Mouse (Mus musculus) hindbrain, embryonic 12.5 days (tissue): ENCODE measurements around the gene Mmp21. TPM values are rescaled to one million over a fixed set of nuclear protein-coding genes. Genes with fewer than 3 reads are reported as not detected.
"Not testable (repeated sequence)": the region's sequence is repeated elsewhere in the genome, so short reads cannot be mapped to it uniquely, and the experiment has no call there.

Experiments
- ATAC-seq: fragments of 200-750 bp; cut with Nextera tagmentation; 2 replicates; pipeline ENCODE4 v1.8.0; 2017; ENCODE audit warnings: moderate TSS enrichment; ENCODE audit not compliant: low FRiP score
- H3K27ac ChIP-seq: fragments of 300-500 bp; sonication (generic); 2 replicates; pipeline ENCODE4 v1.5.1; 2016; ENCODE audit warnings: mild to moderate bottlenecking
- H3K27me3 ChIP-seq: fragments of 300-500 bp; sonication (generic); 2 replicates; pipeline ENCODE4 v1.6.1; 2016; ENCODE audit warnings: mild to moderate bottlenecking
- H3K36me3 ChIP-seq: fragments of 300-500 bp; sonication (generic); 2 replicates; pipeline ENCODE4 v1.6.1; 2016; ENCODE audit warnings: mild to moderate bottlenecking
- H3K4me1 ChIP-seq: fragments of 300-500 bp; sonication (generic); 2 replicates; pipeline ENCODE4 v1.6.1; 2016
- H3K4me2 ChIP-seq: fragments of 300-500 bp; sonication (generic); replicated peaks from 2 replicates; pipeline ENCODE4 v1.6.1; 2016; ENCODE audit warnings: mild to moderate bottlenecking
- H3K4me3 ChIP-seq: fragments of 300-500 bp; sonication (generic); 2 replicates; pipeline ENCODE4 v1.5.1; 2016; ENCODE audit warnings: mild to moderate bottlenecking
- H3K9ac ChIP-seq: fragments of 300-500 bp; sonication (generic); 2 replicates; pipeline ENCODE4 v1.6.1; 2016; ENCODE audit warnings: mild to moderate bottlenecking, moderate library complexity
- H3K9me3 ChIP-seq: fragments of 300-500 bp; sonication (generic); replicated peaks from 2 replicates; pipeline ENCODE4 v1.6.1; 2016; ENCODE audit warnings: mild to moderate bottlenecking
- WGBS: fragments of 180-500 bp; shearing (Covaris S2); methylation state at CpG from one replicate; pipeline ENCODE4 v1.1.7; 2016; 5-methylcytosine and 5-hydroxymethylcytosine counted together
- polyA plus RNA-seq: library from polyadenylated mRNA; unstranded; fragments of >200 nt; fragmentation: Nextera tagmentation; extraction: Ambion mirVana; gene quantifications from 2 replicates; pipeline ENCODE4 v1.2.1, GENCODE M21; 2016

The Mmp21 gene
- polyA plus RNA-seq, 1 experiment from 2014 or later = not detected

- H3K4me2 ChIP-seq = no peak overlapping the region
- H3K9ac ChIP-seq = no peak overlapping the region
- no peaks in the 10 kb centered on the region for H3K9me3 ChIP-seq
- WGBS = 88% methylated on average over 12 of the region's 12 CpGs
- no peaks in the 10 kb centered on the region for H3K27me3 ChIP-seq
- ATAC-seq = no peak
- H3K4me1 ChIP-seq = no peaks in the 10 kb centered on the region
- H3K4me3 ChIP-seq = no peak overlapping the region
- peaks cover 12% of the 10 kb centered on the region for H3K36me3 ChIP-seq
- no peak overlapping the region for H3K27ac ChIP-seq
Observed at GRCm38 (mm10) chr7:133698021-133698709, 18.3 kb upstream of the Mmp21 start.

DNA sequence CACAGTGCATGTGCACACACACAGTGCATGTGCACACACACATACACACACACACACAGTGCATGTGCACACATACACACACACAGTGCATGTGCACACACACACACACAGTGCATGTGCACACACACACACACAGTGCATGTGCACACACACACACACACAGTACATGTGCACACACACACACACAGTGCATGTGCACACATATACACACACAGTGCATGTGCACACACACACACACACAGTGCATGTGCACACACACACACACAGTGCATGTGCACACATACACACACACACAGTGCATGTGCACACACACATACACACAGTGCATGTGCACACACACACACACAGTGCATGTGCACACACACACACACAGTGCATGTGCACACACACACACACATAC, 5.8 kb upstream of the Mmp21 start:
- not testable (repeated sequence) for H3K27ac ChIP-seq, H3K4me2 ChIP-seq, H3K4me3 ChIP-seq, ATAC-seq, H3K27me3 ChIP-seq, H3K4me1 ChIP-seq, H3K9ac ChIP-seq
- H3K9me3 ChIP-seq = peaks cover 14% of the 10 kb centered on the region; the same call in 1 of the 2 replicates
- peaks cover 43% of the 10 kb centered on the region for H3K36me3 ChIP-seq

GRCm38 (mm10) chr7:133684701-133685100, 4.8 kb upstream of the Mmp21 start:
- H3K27ac ChIP-seq = no peak overlapping the region
- H3K9ac ChIP-seq = no peak overlapping the region
- peaks cover 14% of the 10 kb centered on the region; the same call in 1 of the 2 replicates for H3K9me3 ChIP-seq
- 95% methylated on average over 6 of the region's 6 CpGs for WGBS
- peaks cover 34% of the 10 kb centered on the region for H3K36me3 ChIP-seq
- ATAC-seq = no peak
- no peaks in the 10 kb centered on the region for H3K27me3 ChIP-seq
- no peaks in the 10 kb centered on the region for H3K4me1 ChIP-seq
- no peak overlapping the region for H3K4me2 ChIP-seq
- no peak overlapping the region for H3K4me3 ChIP-seq

DNA sequence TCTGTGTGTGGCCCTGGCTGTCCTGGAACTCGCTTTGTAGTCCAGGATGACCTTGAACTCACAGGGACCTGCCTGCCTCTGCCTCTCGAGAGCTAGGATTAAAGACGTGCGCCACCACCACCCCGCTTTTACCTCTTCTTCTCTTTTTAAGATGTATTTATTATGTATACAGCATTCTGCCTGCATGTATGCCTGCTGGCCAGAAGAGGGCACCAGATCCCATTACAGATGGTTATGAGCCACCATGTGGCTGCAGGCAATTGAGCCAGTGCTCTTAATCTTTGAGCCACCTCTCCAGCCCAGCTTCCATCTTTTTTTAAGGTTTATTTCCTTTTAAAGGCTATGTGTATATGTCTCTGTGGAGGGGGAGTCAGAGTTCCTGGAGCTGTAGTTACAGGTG, 4.2 kb upstream of the Mmp21 start:
- peaks cover 8% of the 10 kb centered on the region; the same call in 1 of the 2 replicates for H3K9me3 ChIP-seq
- H3K9ac ChIP-seq = no peak overlapping the region
- 82% methylated on average over 5 of the region's 5 CpGs for WGBS
- ATAC-seq = no peak
- no peak overlapping the region for H3K4me2 ChIP-seq
- H3K36me3 ChIP-seq = peaks cover 28% of the 10 kb centered on the region
- no peak overlapping the region for H3K27ac ChIP-seq
- no peaks in the 10 kb centered on the region for H3K27me3 ChIP-seq
- no peaks in the 10 kb centered on the region for H3K4me1 ChIP-seq
- H3K4me3 ChIP-seq = no peak overlapping the region

DNA sequence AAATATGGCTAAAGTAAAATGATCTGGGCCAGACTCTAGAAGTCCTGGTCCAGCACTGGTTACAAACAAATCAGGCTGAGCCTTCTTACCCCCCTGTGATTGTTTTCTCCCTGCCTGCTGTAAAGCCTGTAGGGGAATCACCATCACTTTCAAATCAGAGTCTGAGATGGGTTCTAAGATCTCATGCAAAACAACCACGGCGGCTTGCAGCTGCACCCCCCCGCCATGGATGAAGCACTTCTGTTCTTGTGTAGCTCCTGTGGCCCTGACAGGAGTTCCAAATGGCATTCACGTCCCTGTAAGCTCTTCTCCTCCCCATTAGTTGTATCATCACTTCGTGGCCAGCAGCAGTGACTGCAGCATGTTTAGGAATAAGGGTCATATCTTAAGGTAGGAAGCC, 3.8 kb upstream of the Mmp21 start:
- Histone ChIP-seq H3K36me3 (peaks cover 23% of the 10 kb centered on the region), H3K27me3 (no peaks in the 10 kb centered on the region), H3K4me1 (no peaks in the 10 kb centered on the region), H3K4me2 (no peak overlapping the region), H3K27ac (no peak overlapping the region), H3K9ac (no peak overlapping the region), H3K9me3 (peaks cover 3% of the 10 kb centered on the region; the same call in 1 of the 2 replicates), H3K4me3 (no peak overlapping the region)
- WGBS = 81% methylated on average over 5 of the region's 5 CpGs
- ATAC-seq = no peak

GRCm38 (mm10) chr7:133679439-133679838, 422 bp downstream of the Mmp21 start:
- H3K27ac ChIP-seq = no peak overlapping the region
- no peaks in the 10 kb centered on the region for H3K9me3 ChIP-seq
- WGBS = 73% methylated on average over 4 of the region's 4 CpGs

DNA sequence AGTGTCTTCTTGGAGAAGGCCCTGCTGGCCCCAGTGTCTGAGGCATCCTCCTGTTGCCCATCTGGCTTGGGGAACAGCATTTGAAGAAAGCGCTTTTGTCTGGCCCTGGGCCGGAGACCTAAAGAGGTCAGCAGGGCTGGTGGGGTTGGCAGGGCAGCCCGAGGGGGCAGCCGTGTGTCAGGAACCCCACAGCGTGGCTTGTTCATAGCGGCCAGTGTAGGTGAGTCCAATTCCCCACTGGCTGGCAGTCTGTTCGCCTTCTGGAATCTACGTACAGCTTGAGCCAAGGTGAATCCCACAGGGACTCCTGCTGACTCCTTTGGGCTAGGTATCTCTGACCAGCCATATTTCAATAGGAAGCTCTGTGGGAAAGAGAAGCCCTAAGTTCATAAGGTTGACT, 1.1 kb downstream of the Mmp21 start:
- 92% methylated on average over 8 of the region's 8 CpGs for WGBS
- H3K27ac ChIP-seq = no peak overlapping the region

More at GRCm38 (mm10) chr7:133679439-133679838, 422 bp downstream of the Mmp21 start:
- Histone ChIP-seq H3K36me3 (0 out of 2 replicates have a peak, but pooled peaks cover 4% of the 10 kb centered on the region), H3K27me3 (no peaks in the 10 kb centered on the region), H3K4me1 (no peaks in the 10 kb centered on the region), H3K4me3 (no peak overlapping the region), H3K4me2 (no peak overlapping the region), H3K9ac (no peak overlapping the region)
- ATAC-seq = no peak

GRCm38 (mm10) chr7:133676002-133676401, 3.9 kb downstream of the Mmp21 start:
- Histone ChIP-seq H3K9me3 (no peaks in the 10 kb centered on the region), H3K4me1 (no peaks in the 10 kb centered on the region), H3K4me2 (no peak overlapping the region), H3K36me3 (peaks cover 34% of the 10 kb centered on the region), H3K27ac (no peak overlapping the region), H3K4me3 (no peak overlapping the region), H3K27me3 (no peaks in the 10 kb centered on the region), H3K9ac (no peak overlapping the region)
- 65% methylated on average over 9 of the region's 9 CpGs for WGBS
- ATAC-seq = no peak

More for the DNA sequence above, 1.1 kb downstream of the Mmp21 start:
- Histone ChIP-seq H3K4me1 (no peaks in the 10 kb centered on the region), H3K36me3 (peaks cover 7% of the 10 kb centered on the region; the same call in 1 of the 2 replicates), H3K27me3 (no peaks in the 10 kb centered on the region), H3K9ac (no peak overlapping the region), H3K4me3 (no peak overlapping the region), H3K9me3 (no peaks in the 10 kb centered on the region), H3K4me2 (no peak overlapping the region)
- no peak for ATAC-seq

- peaks cover 72% of the 10 kb centered on the region for H3K36me3 ChIP-seq
- H3K9ac ChIP-seq = no peak overlapping the region
- 96% methylated on average over 3 of the region's 3 CpGs for WGBS
Observed at GRCm38 (mm10) chr7:133670846-133671245, 9.0 kb downstream of the Mmp21 start.

DNA sequence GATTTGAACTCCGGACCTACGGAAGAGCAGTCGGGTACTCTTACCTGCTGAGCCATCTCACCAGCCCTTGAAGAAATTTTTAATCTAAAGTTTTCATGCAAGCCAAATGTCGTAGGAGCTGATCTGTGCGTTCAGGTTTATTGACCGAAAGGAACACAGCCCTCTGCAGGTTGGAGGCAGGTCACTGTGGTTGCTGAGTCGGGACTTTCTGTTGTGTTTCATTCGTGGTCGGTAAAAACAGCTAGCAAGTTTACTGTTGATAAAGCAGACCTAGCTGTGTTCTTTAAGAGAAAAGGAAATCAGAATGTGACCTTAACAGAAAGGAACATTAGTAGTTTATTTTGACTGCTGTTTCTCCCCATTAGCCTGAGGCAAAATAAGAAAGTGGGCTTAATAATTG, 9.9 kb downstream of the Mmp21 start:
- no peak overlapping the region for H3K4me3 ChIP-seq
- no peaks in the 10 kb centered on the region for H3K27me3 ChIP-seq
- H3K9me3 ChIP-seq = no peaks in the 10 kb centered on the region
- H3K9ac ChIP-seq = no peak overlapping the region
- no peak overlapping the region for H3K27ac ChIP-seq
- peaks cover 78% of the 10 kb centered on the region for H3K36me3 ChIP-seq
- H3K4me1 ChIP-seq = no peaks in the 10 kb centered on the region
- ATAC-seq = no peak
- whole genome bisulfite sequencing = 93% methylated on average over 9 of the region's 9 CpGs
- no peak overlapping the region for H3K4me2 ChIP-seq

More at GRCm38 (mm10) chr7:133670846-133671245, 9.0 kb downstream of the Mmp21 start:
- no peak overlapping the region for H3K4me2 ChIP-seq
- H3K9me3 ChIP-seq = no peaks in the 10 kb centered on the region
- H3K4me1 ChIP-seq = no peaks in the 10 kb centered on the region
- H3K27me3 ChIP-seq = no peaks in the 10 kb centered on the region
- no peak overlapping the region for H3K4me3 ChIP-seq
- no peak for ATAC-seq
- H3K27ac ChIP-seq = no peak overlapping the region

DNA sequence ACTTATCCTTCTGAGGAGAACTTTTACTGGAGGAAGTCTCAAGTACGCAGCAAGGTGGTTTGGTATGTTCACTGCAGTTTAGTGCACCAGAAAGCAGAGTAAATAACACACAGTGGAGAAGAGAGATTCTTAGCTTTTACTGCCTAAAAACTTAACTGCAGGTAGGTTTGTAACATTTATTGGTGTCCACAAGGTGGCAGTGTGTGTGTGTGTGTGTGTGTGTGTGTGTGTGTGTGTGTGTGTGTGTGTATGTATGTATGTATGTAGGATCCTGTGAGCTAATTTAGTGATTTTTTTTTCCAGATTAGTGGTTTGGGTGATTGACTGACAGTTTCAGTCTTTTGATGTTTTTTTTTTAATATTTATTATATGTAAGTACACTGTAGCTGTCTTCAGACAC, 10.8 kb downstream of the Mmp21 start:
- 92% methylated on average over 1 of the region's 1 CpGs for WGBS
- H3K4me3 ChIP-seq = no peak overlapping the region
- H3K27ac ChIP-seq = no peak overlapping the region
- H3K27me3 ChIP-seq = no peaks in the 10 kb centered on the region
- no peaks in the 10 kb centered on the region for H3K4me1 ChIP-seq
- H3K4me2 ChIP-seq = no peak overlapping the region
- ATAC-seq = no peak
- no peaks in the 10 kb centered on the region for H3K9me3 ChIP-seq
- H3K36me3 ChIP-seq = peaks cover 84% of the 10 kb centered on the region
- H3K9ac ChIP-seq = no peak overlapping the region

- Histone ChIP-seq H3K9ac (no peak overlapping the region), H3K4me2 (no peak overlapping the region), H3K4me3 (no peak overlapping the region), H3K27me3 (no peaks in the 10 kb centered on the region), H3K4me1 (no peaks in the 10 kb centered on the region), H3K36me3 (peaks cover 92% of the 10 kb centered on the region), H3K27ac (no peak overlapping the region), H3K9me3 (no peaks in the 10 kb centered on the region)
- ATAC-seq = no peak
- WGBS = 71% methylated on average over 1 of the region's 1 CpGs
Observed at GRCm38 (mm10) chr7:133662467-133662866, 17.4 kb downstream of the Mmp21 start.

DNA sequence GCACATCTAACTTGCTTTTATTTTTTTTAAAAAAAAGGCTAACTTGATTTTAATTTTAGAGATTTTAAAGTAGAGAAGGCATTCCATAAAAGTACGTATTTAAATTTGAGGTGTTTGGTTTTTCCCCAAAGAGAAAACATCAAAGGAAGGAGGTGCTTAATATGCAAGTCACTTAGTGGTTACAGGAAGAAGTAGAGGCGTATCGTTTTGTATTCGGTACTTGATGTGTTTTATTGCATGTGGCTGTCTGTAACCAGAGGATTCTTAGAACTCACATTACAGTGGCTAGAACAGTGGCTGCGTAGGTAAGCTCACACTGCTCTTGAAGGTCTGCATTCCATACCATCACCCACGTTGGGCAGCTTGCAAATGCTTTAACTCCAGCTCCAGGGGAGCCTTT, 34.1 kb downstream of the Mmp21 start:
- Histone ChIP-seq H3K4me1 (no peaks in the 10 kb centered on the region), H3K36me3 (peaks cover 88% of the 10 kb centered on the region), H3K4me2 (no peak overlapping the region), H3K9ac (no peak overlapping the region), H3K27me3 (no peaks in the 10 kb centered on the region), H3K27ac (no peak overlapping the region), H3K9me3 (no peaks in the 10 kb centered on the region), H3K4me3 (no peak overlapping the region)
- WGBS = 94% methylated on average over 6 of the region's 6 CpGs
- no peak for ATAC-seq
